Mouse (Mus musculus): Measurements from ENCODE around the gene Ino80b. TPM values are rescaled to one million over a fixed set of nuclear protein-coding genes. Genes with fewer than 3 reads are reported as not detected.

Gene Ino80b
- 35.0 and 50.6 TPM in 2 replicates for polyA plus RNA-seq (2012; rRNA removed)

DNA sequence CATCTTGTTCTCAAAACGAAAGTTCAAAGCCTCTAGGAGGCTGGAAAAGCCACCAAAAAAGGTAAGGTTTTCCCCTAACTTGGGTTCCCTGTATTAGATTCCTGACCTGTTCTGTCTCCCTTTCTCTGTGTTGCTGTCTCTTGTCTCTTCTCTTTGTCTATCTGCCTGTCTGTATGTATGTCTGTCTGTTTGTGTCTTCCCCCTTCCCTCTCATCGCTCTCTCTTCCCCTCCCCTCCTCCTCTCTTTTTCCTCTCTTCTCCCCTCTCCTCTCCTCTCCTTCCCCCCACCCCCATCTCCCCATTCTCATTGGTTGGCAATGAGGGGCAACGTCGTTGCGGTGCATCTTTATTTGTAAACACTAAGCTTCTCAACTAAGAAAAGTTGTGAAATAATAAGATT is at the start of gene Ino80b:
Ino80b (minus strand) TSS at position 101 of the 400 bp plus-strand sequence.
- H3K4me3 ChIP-seq (ENCODE audit: control insufficient read depth, low read depth, low read length) = peak within 1 kb of the TSS; percentile 95
- no peaks in the 10 kb centered on the region for H3K36me3 ChIP-seq (ENCODE audit: control insufficient read depth, insufficient read depth, low read length)
- TF ChIP-seq POLR2A (IDR thresholded peaks at IDR 0.05; ENCODE audit: control insufficient read depth, low read depth, low read length) = no peak
- H3K4me1 ChIP-seq (ENCODE audit: control insufficient read depth, insufficient read depth, low read length) = peaks cover 22% of the 10 kb centered on the region
- H3K27ac ChIP-seq (ENCODE audit: control insufficient read depth, insufficient read depth, low read depth, low read length) = peak within 1 kb of the TSS; percentile 82
- H3K27me3 ChIP-seq (ENCODE audit: control insufficient read depth, insufficient read depth, low read length) = no peaks in the 10 kb centered on the region

DNA sequence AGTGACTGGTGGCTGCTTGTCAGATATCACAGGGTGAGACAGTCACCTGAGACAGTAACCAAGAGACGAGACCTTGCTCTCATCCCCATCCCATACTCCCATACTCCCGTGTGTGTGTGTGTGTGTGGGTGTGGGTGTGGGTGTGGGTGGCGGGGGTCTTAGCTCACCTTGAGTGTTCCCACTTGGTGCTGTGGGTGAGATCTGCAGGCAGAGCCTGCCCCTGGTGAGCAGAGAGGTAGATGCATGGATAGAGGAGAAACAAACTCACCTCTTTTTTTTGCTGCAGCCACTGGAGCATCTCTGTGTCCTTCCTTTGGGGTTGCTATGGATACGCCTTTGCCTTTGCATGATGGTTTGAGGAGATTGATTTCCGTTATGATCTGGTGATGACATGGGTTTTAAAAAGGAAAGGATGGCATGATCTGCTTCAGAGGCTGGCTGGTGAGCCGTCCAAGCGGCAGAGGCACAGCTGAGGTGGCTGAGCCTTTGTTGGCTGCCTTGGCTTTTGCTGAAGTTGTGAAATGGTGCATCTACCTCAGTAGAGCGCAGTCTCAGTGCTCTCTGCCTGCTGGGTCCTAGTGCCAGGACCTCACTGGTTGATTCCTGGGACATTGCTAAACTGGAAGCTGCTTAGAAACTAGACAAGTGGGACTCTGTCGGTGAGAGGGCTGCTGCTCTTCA is 47.1 kb upstream of the Ino80b start:
- Histone ChIP-seq H3K4me3 (ENCODE audit: control insufficient read depth, low read depth, low read length) (no peak overlapping the region), H3K27me3 (ENCODE audit: control insufficient read depth, insufficient read depth, low read length) (no peaks in the 10 kb centered on the region), H3K36me3 (ENCODE audit: control insufficient read depth, insufficient read depth, low read length) (no peaks in the 10 kb centered on the region), H3K27ac (ENCODE audit: control insufficient read depth, insufficient read depth, low read depth, low read length) (no peak overlapping the region), H3K4me1 (ENCODE audit: control insufficient read depth, insufficient read depth, low read length) (no peaks in the 10 kb centered on the region)
- TF ChIP-seq POLR2A (IDR thresholded peaks at IDR 0.05; ENCODE audit: control insufficient read depth, low read depth, low read length) (no peak), CTCF (IDR thresholded peaks at IDR 0.05; ENCODE audit: control insufficient read depth, insufficient read depth, insufficient replicate concordance, low read depth, low read length) (no peak)

DNA sequence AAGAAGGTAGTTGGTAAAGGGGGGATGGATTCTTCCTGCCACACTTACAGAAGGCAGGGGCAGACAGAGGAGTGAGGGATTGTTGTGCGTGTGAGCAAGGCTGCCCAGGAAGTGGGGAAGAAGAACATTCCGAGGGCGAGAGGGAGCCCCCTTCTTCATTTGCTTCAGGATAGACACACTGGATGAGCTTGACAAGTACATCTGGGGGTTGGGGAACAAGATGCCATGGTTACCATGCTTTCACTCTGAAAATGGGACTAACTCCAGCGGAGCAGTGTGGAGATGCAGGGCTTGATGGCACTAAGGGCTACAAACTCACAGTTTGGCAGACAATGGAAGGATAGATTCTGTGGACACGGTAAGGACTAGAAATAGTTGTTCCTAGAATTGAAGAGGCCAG is 45.8 kb upstream of the Ino80b start:
- TF ChIP-seq POLR2A (IDR thresholded peaks at IDR 0.05; ENCODE audit: control insufficient read depth, low read depth, low read length) (no peak), CTCF (IDR thresholded peaks at IDR 0.05; ENCODE audit: control insufficient read depth, insufficient read depth, insufficient replicate concordance, low read depth, low read length) (no peak)
- Histone ChIP-seq H3K27ac (ENCODE audit: control insufficient read depth, insufficient read depth, low read depth, low read length) (no peak overlapping the region), H3K27me3 (ENCODE audit: control insufficient read depth, insufficient read depth, low read length) (no peaks in the 10 kb centered on the region), H3K4me3 (ENCODE audit: control insufficient read depth, low read depth, low read length) (no peak overlapping the region), H3K4me1 (ENCODE audit: control insufficient read depth, insufficient read depth, low read length) (peaks cover 3% of the 10 kb centered on the region), H3K36me3 (ENCODE audit: control insufficient read depth, insufficient read depth, low read length) (no peaks in the 10 kb centered on the region)

DNA sequence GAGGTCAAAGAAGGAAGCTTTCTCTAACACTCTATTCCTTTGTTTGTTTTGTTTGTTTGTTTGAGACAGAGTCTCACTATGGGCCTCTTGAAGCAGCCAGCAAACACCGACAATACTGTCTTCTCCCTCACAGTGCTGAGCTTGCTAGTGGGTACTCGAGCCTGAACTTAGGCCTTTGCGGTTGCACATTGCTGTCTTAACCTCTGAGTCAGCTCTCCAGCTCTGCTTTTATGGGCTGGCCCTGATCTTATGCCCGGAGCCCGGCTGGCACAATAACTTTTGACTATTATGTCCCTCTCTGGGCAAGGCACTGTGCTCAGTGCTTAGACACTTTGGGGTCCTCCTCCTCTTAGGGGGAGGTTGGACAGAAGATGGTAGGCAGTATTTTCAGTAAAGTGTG is 44.6 kb upstream of the Ino80b start:
- Histone ChIP-seq H3K4me3 (ENCODE audit: control insufficient read depth, low read depth, low read length) (no peak overlapping the region), H3K27ac (ENCODE audit: control insufficient read depth, insufficient read depth, low read depth, low read length) (no peak overlapping the region), H3K27me3 (ENCODE audit: control insufficient read depth, insufficient read depth, low read length) (no peaks in the 10 kb centered on the region), H3K36me3 (ENCODE audit: control insufficient read depth, insufficient read depth, low read length) (no peaks in the 10 kb centered on the region), H3K4me1 (ENCODE audit: control insufficient read depth, insufficient read depth, low read length) (peaks cover 3% of the 10 kb centered on the region)
- TF ChIP-seq CTCF (IDR thresholded peaks at IDR 0.05; ENCODE audit: control insufficient read depth, insufficient read depth, insufficient replicate concordance, low read depth, low read length) (no peak), POLR2A (IDR thresholded peaks at IDR 0.05; ENCODE audit: control insufficient read depth, low read depth, low read length) (no peak)

DNA sequence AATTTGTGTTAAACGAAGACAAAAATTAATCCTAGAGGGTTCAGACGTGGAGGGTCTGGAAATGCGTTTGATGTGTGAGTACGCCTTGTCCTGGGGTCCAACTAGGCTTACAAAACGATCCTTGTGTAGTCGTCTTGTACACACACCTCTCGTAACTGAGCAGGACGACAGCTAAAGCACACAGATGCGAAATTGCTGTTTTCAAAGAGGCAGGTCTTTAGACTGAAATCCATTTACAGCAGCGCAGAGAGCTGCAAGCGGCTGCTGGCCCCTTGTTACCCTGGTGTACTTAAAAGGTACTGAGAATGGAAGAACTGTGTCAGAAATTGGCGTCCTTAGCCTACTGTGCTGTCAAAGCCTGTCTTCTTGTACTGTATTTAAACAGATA is 41.0 kb upstream of the Ino80b start:
- no peaks in the 10 kb centered on the region; the same call in 1 of the 2 replicates for H3K36me3 ChIP-seq (ENCODE audit: control insufficient read depth, insufficient read depth, low read length)
- peak overlapping the region; percentile 1 for H3K27ac ChIP-seq (ENCODE audit: control insufficient read depth, insufficient read depth, low read depth, low read length)

GRCm38 (mm10) chr6:83165607-83166242 is 40.5 kb upstream of the Ino80b start, which contains the start of gene Dctn1:
Gene Dctn1 (plus strand): TSS chr6:83165920.
- Histone ChIP-seq H3K4me3 (ENCODE audit: control insufficient read depth, low read depth, low read length) (peak within 1 kb of the TSS; percentile 93), H3K27me3 (ENCODE audit: control insufficient read depth, insufficient read depth, low read length) (no peaks in the 10 kb centered on the region), H3K36me3 (ENCODE audit: control insufficient read depth, insufficient read depth, low read length) (no peaks in the 10 kb centered on the region; the same call in 1 of the 2 replicates), H3K4me1 (ENCODE audit: control insufficient read depth, insufficient read depth, low read length) (peaks cover 20% of the 10 kb centered on the region), H3K27ac (ENCODE audit: control insufficient read depth, insufficient read depth, low read depth, low read length) (peak within 1 kb of the TSS; percentile 87)
- TF ChIP-seq POLR2A (IDR thresholded peaks at IDR 0.05; ENCODE audit: control insufficient read depth, low read depth, low read length) (peak; percentile 35; the same call in 1 of the 2 replicates), CTCF (IDR thresholded peaks at IDR 0.05; ENCODE audit: control insufficient read depth, insufficient read depth, insufficient replicate concordance, low read depth, low read length) (peak; percentile 70; the same call in 1 of the 2 replicates)

More for the DNA sequence above, 41.0 kb upstream of the Ino80b start:
- Histone ChIP-seq H3K4me3 (ENCODE audit: control insufficient read depth, low read depth, low read length) (peak overlapping the region; percentile 93), H3K27me3 (ENCODE audit: control insufficient read depth, insufficient read depth, low read length) (no peaks in the 10 kb centered on the region), H3K4me1 (ENCODE audit: control insufficient read depth, insufficient read depth, low read length) (peaks cover 18% of the 10 kb centered on the region)
- TF ChIP-seq POLR2A (IDR thresholded peaks at IDR 0.05; ENCODE audit: control insufficient read depth, low read depth, low read length) (no peak), CTCF (IDR thresholded peaks at IDR 0.05; ENCODE audit: control insufficient read depth, insufficient read depth, insufficient replicate concordance, low read depth, low read length) (no peak)

DNA sequence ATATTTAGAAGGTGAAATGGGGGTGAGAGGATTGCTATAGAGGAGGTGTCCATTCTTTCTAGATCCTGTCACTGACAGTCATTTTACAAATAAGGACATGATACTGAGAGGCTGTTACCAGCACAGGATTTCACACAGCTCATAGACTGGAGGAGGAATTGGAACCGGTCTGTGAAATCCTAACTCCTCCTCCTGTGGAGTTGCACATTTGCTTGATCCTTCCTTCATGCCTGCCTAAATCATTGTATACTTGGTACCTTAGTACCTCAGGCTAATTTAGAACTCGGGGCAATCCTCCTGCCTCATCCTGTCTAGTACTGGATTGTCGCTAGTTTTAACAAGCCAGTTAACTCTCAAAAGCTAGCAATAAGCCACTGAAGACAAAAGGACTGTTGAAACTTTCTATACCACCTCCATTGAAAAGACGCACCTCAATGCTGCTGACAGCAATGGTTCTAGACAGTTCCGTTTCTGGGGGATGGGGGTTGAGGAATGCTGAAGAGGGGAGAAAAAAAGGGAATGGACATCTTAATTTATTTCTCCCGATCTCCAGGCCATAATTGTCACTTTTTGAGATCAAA is 39.9 kb upstream of the Ino80b start:
- Histone ChIP-seq H3K36me3 (ENCODE audit: control insufficient read depth, insufficient read depth, low read length) (no peaks in the 10 kb centered on the region; the same call in 1 of the 2 replicates), H3K4me1 (ENCODE audit: control insufficient read depth, insufficient read depth, low read length) (peaks cover 20% of the 10 kb centered on the region), H3K27ac (ENCODE audit: control insufficient read depth, insufficient read depth, low read depth, low read length) (peak overlapping the region; percentile 77; the same call in 1 of the 2 replicates), H3K27me3 (ENCODE audit: control insufficient read depth, insufficient read depth, low read length) (no peaks in the 10 kb centered on the region), H3K4me3 (ENCODE audit: control insufficient read depth, low read depth, low read length) (peak overlapping the region; percentile 93)
- no peak for TF ChIP-seq POLR2A (IDR thresholded peaks at IDR 0.05; ENCODE audit: control insufficient read depth, low read depth, low read length)
- TF ChIP-seq CTCF (IDR thresholded peaks at IDR 0.05; ENCODE audit: control insufficient read depth, insufficient read depth, insufficient replicate concordance, low read depth, low read length) = no peak

Measured in testis, adult 2 months (tissue).